Mouse (Mus musculus) forebrain, embryonic 10.5 days (tissue): ENCODE data around the gene Cpne6. TPM values are rescaled to one million over a fixed set of nuclear protein-coding genes. Genes with fewer than 3 reads are reported as not detected.

Experiments
- DNase-seq: peaks from one replicate; pipeline ENCODE4 v3.0.0-alpha.2; 2017; ENCODE audit warnings: low spot score; ENCODE audit errors: extremely low spot score
- H3K27ac ChIP-seq: fragments of 300-500 bp; sonication (generic); 2 replicates; pipeline ENCODE4 v1.5.1; 2016; ENCODE audit warnings: mild to moderate bottlenecking
- H3K27me3 ChIP-seq: fragments of 300-500 bp; sonication (generic); 2 replicates; pipeline ENCODE4 v1.6.1; 2016; ENCODE audit warnings: mild to moderate bottlenecking; ENCODE audit not compliant: poor library complexity, severe bottlenecking
- H3K36me3 ChIP-seq: fragments of 300-500 bp; sonication (generic); replicated peaks from 2 replicates; pipeline ENCODE4 v1.6.1; 2016; ENCODE audit warnings: mild to moderate bottlenecking, moderate library complexity
- H3K4me1 ChIP-seq: fragments of 300-500 bp; sonication (generic); 2 replicates; pipeline ENCODE4 v1.6.1; 2016
- H3K4me3 ChIP-seq: fragments of 300-500 bp; sonication (generic); 2 replicates; pipeline ENCODE4 v1.5.1; 2016; ENCODE audit warnings: mild to moderate bottlenecking, moderate library complexity
- H3K9me3 ChIP-seq: fragments of 300-500 bp; sonication (generic); 2 replicates; pipeline ENCODE4 v1.6.1; 2016; ENCODE audit warnings: mild to moderate bottlenecking, moderate library complexity
- WGBS: fragments of 180-500 bp; shearing (Covaris S2); methylation state at CpG from one replicate; pipeline ENCODE4 v1.1.7; 2016; 5-methylcytosine and 5-hydroxymethylcytosine counted together
- polyA plus RNA-seq: library from polyadenylated mRNA; unstranded; fragments of >200 nt; fragmentation: Nextera tagmentation; extraction: Ambion mirVana; gene quantifications from 2 replicates; pipeline ENCODE4 v1.2.1, GENCODE M21; 2016

The Cpne6 gene
- polyA plus RNA-seq, 1 experiment from 2014 or later = 0.05 TPM

GRCm38 (mm10) chr14:55509540-55509939 is 705 bp upstream of the Cpne6 start:
- DNase-seq = no peak
- Histone ChIP-seq H3K4me1 (peaks cover 13% of the 10 kb centered on the region; the same call in 1 of the 2 replicates), H3K27ac (no peak overlapping the region), H3K9me3 (no peaks in the 10 kb centered on the region), H3K36me3 (no peaks in the 10 kb centered on the region), H3K27me3 (peaks cover 22% of the 10 kb centered on the region), H3K4me3 (no peak overlapping the region)
- WGBS = 86% methylated on average over 10 of the region's 10 CpGs

GRCm38 (mm10) chr14:55511037-55511436 is 792 bp downstream of the Cpne6 start:
- Histone ChIP-seq H3K27ac (no peak overlapping the region), H3K36me3 (no peaks in the 10 kb centered on the region)
- 64% methylated on average over 7 of the region's 7 CpGs for WGBS

GRCm38 (mm10) chr14:55513927-55514326 is 3.7 kb downstream of the Cpne6 start:
- H3K36me3 ChIP-seq = no peaks in the 10 kb centered on the region
- no peak for DNase-seq
- no peak overlapping the region for H3K27ac ChIP-seq
- peaks cover 22% of the 10 kb centered on the region for H3K4me1 ChIP-seq
- WGBS = 72% methylated on average over 10 of the region's 10 CpGs
- no peaks in the 10 kb centered on the region for H3K9me3 ChIP-seq
- no peak overlapping the region for H3K4me3 ChIP-seq
- peaks cover 46% of the 10 kb centered on the region for H3K27me3 ChIP-seq

More at GRCm38 (mm10) chr14:55511037-55511436, 792 bp downstream of the Cpne6 start:
- DNase-seq = no peak
- Histone ChIP-seq H3K4me1 (peaks cover 13% of the 10 kb centered on the region; the same call in 1 of the 2 replicates), H3K27me3 (peaks cover 22% of the 10 kb centered on the region), H3K4me3 (no peak overlapping the region), H3K9me3 (no peaks in the 10 kb centered on the region)

GRCm38 (mm10) chr14:55515846-55516245 is 5.6 kb downstream of the Cpne6 start:
- no peaks in the 10 kb centered on the region for H3K36me3 ChIP-seq
- H3K27ac ChIP-seq = no peak overlapping the region
- no peaks in the 10 kb centered on the region for H3K9me3 ChIP-seq
- no peak overlapping the region for H3K4me3 ChIP-seq
- no peak for DNase-seq
- 87% methylated on average over 4 of the region's 4 CpGs for WGBS
- peaks cover 60% of the 10 kb centered on the region for H3K27me3 ChIP-seq
- peaks cover 28% of the 10 kb centered on the region for H3K4me1 ChIP-seq

- Histone ChIP-seq H3K27ac (no peak overlapping the region), H3K27me3 (peaks cover 73% of the 10 kb centered on the region)
- no peak for DNase-seq
These were observed 8.7 kb downstream of the Cpne6 start for GRCm38 (mm10) chr14:55518897-55519296.

GRCm38 (mm10) chr14:55519604-55520003 is 9.4 kb downstream of the Cpne6 start:
- 68% methylated on average over 4 of the region's 4 CpGs for WGBS
- Histone ChIP-seq H3K27me3 (peaks cover 80% of the 10 kb centered on the region), H3K9me3 (no peaks in the 10 kb centered on the region), H3K4me3 (no peak overlapping the region), H3K4me1 (peaks cover 26% of the 10 kb centered on the region), H3K27ac (no peak overlapping the region), H3K36me3 (no peaks in the 10 kb centered on the region)
- no peak for DNase-seq

More at GRCm38 (mm10) chr14:55518897-55519296, 8.7 kb downstream of the Cpne6 start:
- H3K9me3 ChIP-seq = no peaks in the 10 kb centered on the region
- H3K4me1 ChIP-seq = peaks cover 26% of the 10 kb centered on the region
- H3K4me3 ChIP-seq = no peak overlapping the region
- 76% methylated on average over 2 of the region's 2 CpGs for WGBS
- no peaks in the 10 kb centered on the region for H3K36me3 ChIP-seq

GRCm38 (mm10) chr14:55520451-55521361 is 10.5 kb downstream of the Cpne6 start:
- Histone ChIP-seq H3K27me3 (peaks cover 84% of the 10 kb centered on the region), H3K27ac (peak overlapping the region; percentile 56; the same call in 1 of the 2 replicates), H3K4me1 (peaks cover 26% of the 10 kb centered on the region), H3K9me3 (no peaks in the 10 kb centered on the region), H3K36me3 (no peaks in the 10 kb centered on the region), H3K4me3 (peak overlapping the region; percentile 59)
- under 1% methylated on average over 61 of the region's 61 CpGs for WGBS
- DNase-seq = peak; percentile 37

GRCm38 (mm10) chr14:55524062-55524461 is 13.8 kb downstream of the Cpne6 start:
- Histone ChIP-seq H3K4me1 (peaks cover 15% of the 10 kb centered on the region), H3K36me3 (no peaks in the 10 kb centered on the region), H3K9me3 (no peaks in the 10 kb centered on the region), H3K27me3 (peaks cover 59% of the 10 kb centered on the region), H3K4me3 (no peak overlapping the region), H3K27ac (no peak overlapping the region)
- DNase-seq = no peak
- WGBS = 72% methylated on average over 4 of the region's 4 CpGs

GRCm38 (mm10) chr14:55524785-55525184 is 14.5 kb downstream of the Cpne6 start, which contains the start of gene Nrl:
Gene Nrl, minus strand, starts transcription at chr14:55524981.
- WGBS = 44% methylated on average over 8 of the region's 8 CpGs
- H3K27ac ChIP-seq = no peak within 1 kb of the TSS
- no peaks in the 10 kb centered on the region for H3K9me3 ChIP-seq
- H3K4me1 ChIP-seq = peaks cover 14% of the 10 kb centered on the region
- H3K27me3 ChIP-seq = peaks cover 59% of the 10 kb centered on the region
- DNase-seq = no peak
- H3K36me3 ChIP-seq = no peaks in the 10 kb centered on the region
- no peak within 1 kb of the TSS for H3K4me3 ChIP-seq

- Histone ChIP-seq H3K27ac (no peak overlapping the region), H3K27me3 (peaks cover 47% of the 10 kb centered on the region), H3K9me3 (no peaks in the 10 kb centered on the region), H3K4me3 (no peak overlapping the region), H3K4me1 (no peaks in the 10 kb centered on the region), H3K36me3 (no peaks in the 10 kb centered on the region)
- no peak for DNase-seq
- 93% methylated on average over 2 of the region's 2 CpGs for WGBS
These were observed 16.4 kb downstream of the Cpne6 start for GRCm38 (mm10) chr14:55526674-55527073.

- no peak for DNase-seq
- H3K27me3 ChIP-seq = peaks cover 34% of the 10 kb centered on the region
- no peaks in the 10 kb centered on the region for H3K36me3 ChIP-seq
- 21% methylated on average over 3 of the region's 3 CpGs for WGBS
- H3K9me3 ChIP-seq = no peaks in the 10 kb centered on the region
- no peak overlapping the region for H3K4me3 ChIP-seq
- H3K4me1 ChIP-seq = no peaks in the 10 kb centered on the region
- no peak overlapping the region for H3K27ac ChIP-seq
These were observed 17.7 kb downstream of the Cpne6 start for GRCm38 (mm10) chr14:55527940-55528339.

GRCm38 (mm10) chr14:55536116-55536745 is 26.0 kb downstream of the Cpne6 start:
- Histone ChIP-seq H3K27me3 (peaks cover 11% of the 10 kb centered on the region), H3K27ac (no peak overlapping the region), H3K36me3 (no peaks in the 10 kb centered on the region), H3K4me3 (no peak overlapping the region), H3K9me3 (no peaks in the 10 kb centered on the region), H3K4me1 (peaks cover 20% of the 10 kb centered on the region)
- WGBS = 58% methylated on average over 6 of the region's 6 CpGs
- no peak for DNase-seq
